Mouse (Mus musculus): ENCODE measurements at regions not wholly inside any gene's neighbourhood (a gene's known extent, or its start where the extent isn't known, plus 50 kb on each side); places are given as distances from the start of the nearest gene placed in this dataset.

DNA sequence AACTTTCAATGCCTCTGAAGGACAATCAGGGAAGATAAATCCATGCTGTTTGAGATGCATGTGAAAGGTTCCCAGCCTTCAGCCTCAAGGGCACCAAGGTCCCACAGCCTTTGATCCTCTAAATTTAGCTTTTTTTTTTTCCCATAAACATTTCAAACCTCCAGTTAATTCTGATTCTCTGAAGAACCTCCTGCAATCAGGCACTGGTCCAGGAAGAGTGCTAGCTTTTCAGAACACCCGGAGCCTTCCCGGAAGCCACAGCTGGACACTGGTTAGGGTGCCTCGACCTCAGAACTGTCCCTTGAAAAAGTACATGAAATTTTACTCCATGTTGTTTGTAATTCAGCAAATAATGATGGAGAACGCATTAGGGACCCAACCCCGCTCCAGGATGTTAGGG is 348.9 kb downstream of the Prdm2 start:
- no peak for DNase-seq (ENCODE audit: low read depth, low spot score)

GRCm38 (mm10) chr4:142860441-142860840 is 352.4 kb downstream of the Prdm2 start:
- DNase-seq (ENCODE audit: low read depth, low spot score) = no peak

DNA sequence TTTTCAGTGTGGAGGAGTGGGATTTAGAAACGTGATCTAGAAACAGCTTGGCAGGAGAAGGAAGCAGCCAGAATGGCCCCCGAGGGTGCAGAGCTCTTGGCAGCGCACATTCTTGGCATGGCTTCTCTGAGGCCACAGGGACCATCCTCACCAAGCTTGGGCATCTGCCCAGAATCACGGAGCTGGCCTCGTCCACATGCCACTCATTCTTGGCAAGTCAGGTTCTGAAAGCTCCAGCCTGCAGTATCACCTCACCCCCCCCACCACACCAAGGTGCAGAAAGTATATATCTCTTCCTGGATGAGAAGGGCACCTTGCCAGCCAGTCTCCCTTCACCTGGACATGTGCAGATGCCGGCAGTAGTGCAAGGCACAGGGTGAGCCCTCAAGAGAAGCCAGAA is 356.2 kb downstream of the Prdm2 start:
- no peak for DNase-seq (ENCODE audit: low read depth, low spot score)

DNA sequence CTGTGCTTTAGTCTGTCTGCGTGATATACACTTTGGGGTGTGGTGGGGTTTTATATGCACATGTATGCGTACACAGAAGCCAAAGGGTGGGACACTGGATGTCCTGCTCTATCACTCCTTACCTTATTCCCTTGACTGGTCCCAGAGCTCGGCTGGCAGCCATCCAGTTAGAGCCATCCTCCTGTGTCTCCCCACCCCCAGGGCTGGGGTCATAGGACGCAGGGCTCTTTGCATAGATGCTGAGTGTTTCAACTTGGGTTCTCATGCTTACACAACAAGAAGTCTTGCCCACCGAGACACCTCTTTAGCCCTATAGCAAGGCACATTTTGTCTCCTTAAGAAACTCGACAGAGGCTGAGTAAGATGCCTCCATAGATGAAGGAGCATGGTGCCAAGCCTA is 357.2 kb downstream of the Prdm2 start:
- DNase-seq (ENCODE audit: low read depth, low spot score) = no peak

- no peak for DNase-seq (ENCODE audit: low read depth, low spot score)
Measured at GRCm38 (mm10) chr4:142853924-142854323, 358.9 kb downstream of the Prdm2 start.

GRCm38 (mm10) chr4:142845066-142845696 is 367.6 kb downstream of the Prdm2 start:
- no peak for DNase-seq (ENCODE audit: low read depth, low spot score)

DNA sequence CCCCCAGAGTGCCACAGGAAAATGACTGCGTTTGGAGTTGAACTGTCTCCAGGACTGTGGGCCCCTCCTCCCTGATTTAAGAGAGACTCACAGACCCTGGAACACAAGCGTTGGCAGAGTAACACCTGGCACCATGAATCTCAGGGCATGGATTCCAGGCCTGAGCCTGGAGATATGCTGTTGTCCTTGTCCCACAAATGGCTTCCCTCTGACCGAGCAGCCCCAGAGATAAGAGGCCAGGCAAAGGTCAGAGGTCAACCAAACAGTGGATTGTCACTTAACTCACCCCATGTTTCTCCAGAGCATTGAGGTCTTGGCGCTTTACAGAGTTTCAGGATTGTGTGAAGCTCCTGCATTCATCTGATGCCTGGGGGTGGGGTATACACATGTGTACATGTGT is 373.3 kb downstream of the Prdm2 start:
- no peak for DNase-seq (ENCODE audit: low read depth, low spot score)

GRCm38 (mm10) chr4:142838363-142838964 is 374.3 kb downstream of the Prdm2 start:
- no peak for DNase-seq (ENCODE audit: low read depth, low spot score)

GRCm38 (mm10) chr4:142837636-142838035 is 375.2 kb downstream of the Prdm2 start:
- no peak for DNase-seq (ENCODE audit: low read depth, low spot score)

DNA sequence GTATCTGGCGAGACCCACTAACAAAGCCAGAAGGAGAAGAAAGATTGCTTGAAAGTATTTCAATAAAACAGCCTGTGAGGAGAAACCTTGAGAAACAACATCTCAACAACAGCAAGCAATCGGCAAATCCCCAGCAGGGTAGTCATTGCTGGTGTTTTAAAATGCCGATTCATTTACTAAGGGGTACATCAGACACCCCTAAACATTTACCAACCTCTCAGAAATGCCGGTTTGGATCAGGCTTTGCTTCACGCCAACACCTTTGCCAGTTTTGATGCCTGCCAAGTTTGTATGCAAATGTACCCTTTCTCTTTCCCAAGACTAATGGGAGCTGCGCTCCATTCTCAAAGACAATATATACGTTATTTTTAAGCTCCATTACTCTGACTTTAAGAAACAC is 383.1 kb downstream of the Prdm2 start:
- DNase-seq (ENCODE audit: low read depth, low spot score) = no peak

DNA sequence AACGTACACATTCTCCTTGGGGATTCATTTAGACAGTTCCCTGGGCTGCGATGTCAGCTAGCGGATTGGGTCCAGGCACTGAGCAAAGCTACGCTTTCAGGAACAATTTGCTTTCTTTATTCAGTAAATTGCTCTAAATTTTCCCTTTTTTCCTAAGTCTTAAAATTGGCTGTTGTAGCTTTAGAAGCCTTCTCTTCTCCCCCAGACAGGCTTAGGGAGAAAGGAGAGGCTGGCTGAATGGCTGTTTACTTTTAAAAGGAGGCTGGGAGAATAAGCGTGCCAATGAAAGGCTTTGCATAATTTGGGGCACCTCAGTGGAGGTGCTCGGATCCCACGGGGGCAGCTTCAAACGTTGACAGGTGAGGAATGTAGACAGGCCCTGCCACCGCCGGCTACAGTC is 383.8 kb downstream of the Prdm2 start:
- no peak for DNase-seq (ENCODE audit: low read depth, low spot score)

- no peak for DNase-seq (ENCODE audit: low read depth, low spot score)
Measured at GRCm38 (mm10) chr4:142826250-142826893, 386.4 kb downstream of the Prdm2 start.

DNA sequence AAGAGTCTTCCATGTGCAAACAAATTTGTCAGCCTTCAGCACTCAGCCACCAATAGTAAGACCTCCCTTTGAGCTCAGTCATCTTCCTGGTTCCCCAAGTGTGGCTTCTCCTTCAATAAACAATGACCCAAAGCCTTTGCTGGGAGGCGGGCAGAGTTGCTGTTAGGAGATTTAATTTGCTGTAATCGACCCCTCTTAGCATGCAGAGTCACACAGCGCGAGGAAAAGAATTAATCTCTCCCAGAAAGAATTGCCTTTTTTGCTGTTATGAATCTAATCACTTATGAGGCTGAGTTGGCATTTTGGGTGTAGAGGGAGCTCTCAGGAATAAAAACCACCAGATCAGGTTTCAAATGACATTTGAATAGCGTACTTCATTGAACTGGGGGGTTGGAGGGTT is 387.0 kb downstream of the Prdm2 start:
- DNase-seq (ENCODE audit: low read depth, low spot score) = no peak

DNA sequence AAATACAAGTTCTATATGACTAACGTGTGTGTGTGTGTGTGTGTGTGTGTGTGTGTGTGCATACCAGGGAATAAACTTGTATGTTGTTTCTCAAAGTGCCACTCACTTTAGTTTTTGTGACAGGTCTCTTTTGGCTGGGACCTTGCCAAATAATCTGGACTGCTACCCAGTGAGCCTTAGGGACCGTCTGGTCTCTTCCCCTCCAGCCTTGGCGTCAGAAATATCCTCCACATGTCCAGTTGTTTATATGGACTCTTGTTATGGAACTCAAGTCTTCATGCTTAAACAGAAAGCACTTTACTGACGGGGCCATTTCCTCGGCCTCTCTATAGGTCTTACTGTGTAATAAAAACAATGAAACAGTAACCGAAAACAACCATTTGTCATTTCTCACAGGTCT is 394.4 kb downstream of the Prdm2 start:
- DNase-seq (ENCODE audit: low read depth, low spot score) = no peak

DNA sequence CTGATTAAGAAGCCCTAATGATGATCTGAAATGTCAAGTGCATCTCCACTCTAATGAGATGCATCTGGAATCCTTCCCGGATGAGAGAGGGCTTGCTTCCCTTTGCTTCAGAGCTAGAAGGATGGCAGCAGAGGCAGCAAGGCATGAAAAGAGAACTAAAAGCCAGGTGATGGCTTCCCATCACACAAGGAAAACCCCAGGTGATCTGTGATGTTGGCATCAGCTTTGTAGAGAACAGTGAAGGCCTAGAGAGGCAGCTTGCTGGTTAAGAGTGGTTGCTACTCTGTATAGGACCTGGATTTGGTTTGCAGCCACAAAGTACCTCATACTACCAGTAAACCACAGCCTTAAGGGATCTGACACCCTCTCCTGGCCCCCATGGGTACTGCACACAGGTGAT is 395.8 kb downstream of the Prdm2 start:
- DNase-seq (ENCODE audit: low read depth, low spot score) = no peak

GRCm38 (mm10) chr4:142803819-142804218 is 409.0 kb downstream of the Prdm2 start:
- DNase-seq (ENCODE audit: low read depth, low spot score) = no peak

DNA sequence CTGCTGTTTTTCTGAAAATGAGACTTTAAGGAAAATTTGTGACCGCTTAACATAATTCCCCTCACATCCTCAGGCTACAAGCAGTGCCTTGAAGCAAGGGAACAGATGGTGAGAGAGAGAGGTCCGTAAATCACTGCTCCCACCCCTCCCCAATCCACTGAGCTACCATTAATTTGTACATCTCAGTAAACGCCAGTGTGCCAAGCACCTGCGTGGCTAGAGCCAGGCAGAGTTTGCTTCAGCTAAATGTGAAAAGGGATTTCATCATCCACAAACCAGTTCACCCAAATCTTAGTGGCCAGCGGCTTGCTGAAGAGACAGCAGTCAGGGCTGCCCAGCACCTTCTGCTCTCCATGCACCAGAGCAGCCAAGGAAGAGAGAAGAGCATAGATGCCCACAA is 413.5 kb downstream of the Prdm2 start:
- DNase-seq (ENCODE audit: low read depth, low spot score) = no peak

GRCm38 (mm10) chr4:142798834-142799233 is 414.0 kb downstream of the Prdm2 start:
- no peak for DNase-seq (ENCODE audit: low read depth, low spot score)

DNA sequence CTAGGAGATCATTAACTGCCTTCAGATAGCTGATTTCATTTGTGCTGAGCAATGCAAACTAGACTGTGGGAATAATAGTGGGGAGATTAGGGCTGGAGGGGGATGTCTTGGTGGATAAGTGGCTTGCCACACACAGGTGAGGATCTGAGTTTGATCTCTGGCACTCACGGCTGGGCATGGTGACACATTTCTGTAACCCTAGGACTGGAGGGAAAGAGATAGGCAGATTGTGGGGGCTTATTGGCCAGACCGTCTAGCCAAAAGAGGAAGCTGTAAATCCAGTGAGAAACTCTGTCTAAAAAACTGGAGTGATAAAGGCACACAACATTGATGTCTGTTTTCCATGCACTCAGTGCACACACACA is 420.2 kb downstream of the Prdm2 start:
- DNase-seq (ENCODE audit: low read depth, low spot score) = no peak

DNA sequence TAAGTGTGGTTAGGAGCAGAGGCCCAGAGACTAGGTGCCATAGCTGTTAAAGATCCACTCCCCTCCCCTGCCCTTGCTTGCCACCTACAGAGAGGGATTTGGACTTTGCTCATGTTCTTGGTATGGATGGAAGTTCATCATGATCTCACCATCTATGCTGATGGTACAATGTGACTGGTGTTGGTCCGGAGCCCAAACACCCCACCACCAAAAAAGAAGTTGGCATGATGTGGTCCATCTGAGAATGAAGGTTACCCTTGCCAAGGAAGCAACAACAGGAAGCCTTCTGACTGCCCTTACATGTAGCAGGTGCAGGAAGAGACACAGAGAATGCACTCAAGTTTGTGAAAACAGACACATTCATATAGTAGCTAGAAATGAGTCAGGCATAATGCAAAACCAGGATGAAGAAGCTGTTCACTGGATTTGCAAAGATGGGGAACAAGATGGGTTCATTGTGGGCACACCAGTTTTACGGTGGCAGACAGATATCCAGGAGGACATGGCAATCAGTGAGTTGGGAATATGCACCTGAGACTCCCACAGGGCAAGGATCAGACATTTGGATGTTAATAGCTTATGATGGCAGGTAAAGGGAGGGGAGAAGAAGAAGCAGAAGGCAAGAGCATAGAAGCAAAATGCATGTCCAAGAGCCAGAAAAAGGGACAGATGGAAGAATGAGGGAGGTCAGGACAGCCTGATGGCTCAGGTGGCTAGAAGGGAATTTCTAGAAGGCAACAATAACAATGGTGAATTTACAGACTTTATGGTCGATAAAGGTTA is 420.8 kb downstream of the Prdm2 start:
- DNase-seq (ENCODE audit: low read depth, low spot score) = no peak

DNA sequence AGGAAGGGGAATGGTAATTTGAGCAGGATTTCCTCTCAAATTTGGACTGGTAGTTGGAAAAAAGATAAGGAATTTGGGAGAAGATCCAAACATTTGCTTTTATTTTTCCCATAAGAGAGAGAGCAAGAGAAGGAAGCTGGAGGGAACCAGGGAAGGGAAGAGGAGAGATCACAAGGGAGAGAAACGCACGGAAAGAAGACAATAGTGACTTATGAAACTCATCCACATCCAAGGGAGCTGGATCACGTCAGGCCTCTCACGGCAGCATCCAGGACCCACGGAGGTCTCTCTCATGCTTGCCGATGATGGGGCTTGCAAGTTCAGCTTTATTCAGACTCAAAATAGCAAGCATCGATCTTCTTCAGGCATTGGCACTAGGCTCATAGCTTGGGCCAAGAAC is 423.7 kb downstream of the Prdm2 start:
- no peak for DNase-seq (ENCODE audit: low read depth, low spot score)

- no peak for DNase-seq (ENCODE audit: low read depth, low spot score)
Measured at GRCm38 (mm10) chr4:142785386-142785785, 427.4 kb downstream of the Prdm2 start.

Data from CD4-positive, CD25-positive, alpha-beta regulatory T cell, adult 2 months (primary cell).